Mouse (Mus musculus): ENCODE data around the gene 4930596D02Rik. TPM values are rescaled to one million over a fixed set of nuclear protein-coding genes. Genes with fewer than 3 reads are reported as not detected.

The 4930596D02Rik gene
- not detected for total RNA-seq (2021)
- long read RNA-seq, experiment 1 = 0 reads
- long read RNA-seq, experiment 2 = 0 reads

GRCm38 (mm10) chr14:35811878-35812277, at the start of gene 4930596D02Rik:
4930596D02Rik (minus strand) TSS chr14:35811978.
- DNase-seq = no peak
- no peak within 1 kb of the TSS for H3K4me3 ChIP-seq
- intact Hi-C loops (cut with DNase I) = no loop called here
- no peak within 1 kb of the TSS for H3K27ac ChIP-seq
- no peak for TF ChIP-seq CTCF (IDR thresholded peaks at IDR 0.05)

GRCm38 (mm10) chr14:35853254-35853653, 41.5 kb upstream of the 4930596D02Rik start:
- intact Hi-C loops (cut with DNase I) = no loop called here
- no peak overlapping the region for H3K27ac ChIP-seq

GRCm38 (mm10) chr14:35845271-35845670, 33.5 kb upstream of the 4930596D02Rik start:
- Histone ChIP-seq H3K27ac (no peak overlapping the region), H3K4me3 (no peak overlapping the region)
- TF ChIP-seq CTCF (IDR thresholded peaks at IDR 0.05) = no peak
- intact Hi-C loops (cut with DNase I) = no loop called here
- no peak for DNase-seq

More at GRCm38 (mm10) chr14:35853254-35853653, 41.5 kb upstream of the 4930596D02Rik start:
- no peak for DNase-seq
- no peak overlapping the region for H3K4me3 ChIP-seq
- no peak for TF ChIP-seq CTCF (IDR thresholded peaks at IDR 0.05)

GRCm38 (mm10) chr14:35842111-35842721, 30.4 kb upstream of the 4930596D02Rik start:
- H3K4me3 ChIP-seq = no peak overlapping the region
- no peak for TF ChIP-seq CTCF (IDR thresholded peaks at IDR 0.05)
- intact Hi-C loops (cut with DNase I) = no loop called here

GRCm38 (mm10) chr14:35792656-35793213, 19.0 kb downstream of the 4930596D02Rik start:
- Histone ChIP-seq H3K27ac (no peak overlapping the region), H3K4me3 (no peak overlapping the region)
- no peak for TF ChIP-seq CTCF (IDR thresholded peaks at IDR 0.05)
- no peak for DNase-seq
- intact Hi-C loops (cut with DNase I) = no loop called here

More at GRCm38 (mm10) chr14:35842111-35842721, 30.4 kb upstream of the 4930596D02Rik start:
- DNase-seq = no peak
- no peak overlapping the region for H3K27ac ChIP-seq

GRCm38 (mm10) chr14:35780033-35780432, 31.7 kb downstream of the 4930596D02Rik start:
- no peak for TF ChIP-seq CTCF (IDR thresholded peaks at IDR 0.05)
- no peak for DNase-seq
- intact Hi-C loops (cut with DNase I) = no loop called here
- Histone ChIP-seq H3K27ac (no peak overlapping the region), H3K4me3 (no peak overlapping the region)

- no peak overlapping the region for H3K4me3 ChIP-seq
- TF ChIP-seq CTCF (IDR thresholded peaks at IDR 0.05) = no peak
- no peak overlapping the region for H3K27ac ChIP-seq
- intact Hi-C loops (cut with DNase I) = no loop called here
- DNase-seq = no peak
Observed at GRCm38 (mm10) chr14:35773306-35773705, 38.5 kb downstream of the 4930596D02Rik start.
